Mouse (Mus musculus) lung, adult 2 months (tissue): ENCODE data around the gene Dmtf1.

Experiments used
- CTCF ChIP-seq: fragments of 200-500 bp; IDR thresholded peaks from 2 replicates; pipeline ENCODE4 v1.5.1; 2011; ENCODE audit warnings: mild to moderate bottlenecking, low read length, control low read depth; ENCODE audit not compliant: insufficient read depth
- POLR2A ChIP-seq: fragments of 200-500 bp; IDR thresholded peaks from 2 replicates; pipeline ENCODE4 v1.6.1; 2011; ENCODE audit warnings: low read depth, mild to moderate bottlenecking, control low read depth, low read length, borderline replicate concordance; ENCODE audit errors: extremely low read depth

- TF ChIP-seq CTCF (no peak), POLR2A (no peak)
These were observed 68.1 kb downstream of the Dmtf1 start for GRCm38 (mm10) chr5:9093490-9093889.
